Mouse (Mus musculus) thymus, postnatal 14 days (tissue): ENCODE data around the gene Jun.

ENCODE experiments used
- DNase-seq: peaks from one replicate; pipeline ENCODE4 v3.0.0; 2021

Jun gene

GRCm38 (mm10) chr4:95052025-95052899 lies at the start of gene Jun:
Gene Jun (minus strand): TSS chr4:95052222.
- peak; percentile 99 for DNase-seq

GRCm38 (mm10) chr4:95101684-95102083 lies 49.7 kb upstream of the Jun start:
- DNase-seq: no peak

- DNase-seq: no peak
These were observed 48.7 kb upstream of the Jun start for GRCm38 (mm10) chr4:95100694-95101093.

DNA sequence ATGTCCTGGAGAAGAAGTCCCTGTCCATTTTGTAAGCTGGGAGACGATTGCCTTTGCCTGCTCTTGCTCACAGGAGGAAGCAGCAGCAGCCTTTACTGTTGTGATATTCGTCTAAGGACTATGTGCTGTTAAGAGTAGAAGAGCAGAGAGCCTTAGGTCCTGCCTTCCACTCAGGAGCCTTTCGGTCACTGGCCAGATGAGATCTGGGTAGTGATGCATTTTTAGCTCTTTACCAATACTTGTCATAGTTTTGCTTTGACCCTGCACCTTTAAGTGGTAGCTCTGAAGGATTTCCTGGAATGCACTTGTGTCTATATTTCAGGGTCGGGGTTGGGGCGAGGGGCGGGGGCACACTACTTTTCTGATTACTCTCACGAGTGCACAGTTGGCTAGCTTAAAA lies 47.4 kb upstream of the Jun start:
- DNase-seq: no peak

DNA sequence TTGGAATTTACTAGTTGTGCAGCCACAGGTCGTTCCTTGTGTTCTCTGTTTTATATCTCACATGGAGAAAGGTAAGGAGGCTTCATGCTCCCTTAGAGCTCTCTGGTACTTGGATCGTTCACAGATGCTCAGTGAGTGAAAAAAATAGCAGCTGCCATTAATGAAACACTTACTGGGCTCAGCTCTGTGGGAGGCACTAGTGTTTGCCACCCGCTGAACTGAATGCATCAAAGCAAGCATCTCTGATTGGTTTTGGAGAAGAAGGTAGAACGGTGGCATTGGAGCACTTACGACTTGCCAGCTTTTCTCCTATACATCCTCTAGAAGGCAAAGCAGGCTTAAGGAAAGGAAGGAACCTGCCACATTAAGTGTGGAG lies 46.7 kb upstream of the Jun start:
- no peak for DNase-seq

DNA sequence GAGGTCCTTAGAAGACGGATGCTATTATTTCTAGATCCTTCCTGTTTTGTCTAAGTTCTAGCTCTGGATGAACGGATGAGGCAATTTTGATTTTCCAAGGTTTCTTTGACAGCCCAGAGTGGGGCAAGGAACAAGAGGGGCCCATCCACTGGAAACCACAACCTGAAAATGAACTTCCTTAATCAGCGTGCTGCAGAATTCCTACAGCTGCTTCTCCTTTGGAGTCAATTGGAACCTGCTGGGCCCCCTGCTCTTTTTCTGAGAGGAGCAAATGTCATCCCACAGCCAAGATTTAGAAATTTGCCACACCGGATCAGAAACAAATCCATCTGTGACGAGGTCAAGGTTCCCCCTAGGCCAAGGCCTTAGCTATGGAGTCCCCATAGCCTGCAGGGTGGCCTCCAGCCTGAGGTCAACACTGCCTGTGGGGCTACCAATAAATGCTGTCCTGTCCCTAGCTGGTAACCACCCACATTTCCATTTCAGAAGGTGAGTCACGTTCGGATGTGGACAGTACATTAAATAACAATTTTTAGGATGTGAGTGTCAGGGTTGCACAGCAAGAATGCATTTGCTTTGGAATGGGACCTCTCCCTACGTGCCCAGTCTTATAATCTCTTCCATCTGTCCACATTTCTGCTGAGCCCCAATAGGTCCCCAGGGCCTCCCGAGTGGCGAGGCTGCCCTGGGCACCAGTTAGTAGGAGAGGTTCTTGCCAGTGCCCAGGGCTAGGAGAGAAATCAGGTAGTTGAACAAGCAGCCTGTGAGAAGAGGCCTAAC lies 46.1 kb upstream of the Jun start:
- no peak for DNase-seq

- DNase-seq: no peak
These were observed 44.7 kb upstream of the Jun start for GRCm38 (mm10) chr4:95096731-95097130.

DNA sequence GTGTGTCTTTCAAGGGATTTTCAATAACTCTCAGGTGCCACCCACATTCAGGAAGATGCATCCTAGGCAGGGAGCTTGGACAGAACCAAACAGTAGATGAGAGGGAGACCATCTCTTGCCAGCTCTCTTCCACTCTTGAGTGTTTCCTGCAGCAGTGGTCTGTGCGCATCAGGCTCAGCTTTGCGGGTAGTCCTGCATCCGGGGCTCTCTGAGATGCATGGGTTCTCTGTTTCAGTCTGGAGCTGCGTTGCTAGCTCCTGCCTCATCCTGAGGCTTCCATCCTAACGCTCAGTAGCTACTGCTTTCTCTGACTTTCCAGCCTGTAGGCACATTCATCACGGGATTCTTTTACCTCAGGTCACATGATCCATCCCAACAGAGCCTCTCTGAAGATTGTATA lies 43.9 kb upstream of the Jun start:
- no peak for DNase-seq

GRCm38 (mm10) chr4:95095355-95095754 lies 43.3 kb upstream of the Jun start:
- no peak for DNase-seq

DNA sequence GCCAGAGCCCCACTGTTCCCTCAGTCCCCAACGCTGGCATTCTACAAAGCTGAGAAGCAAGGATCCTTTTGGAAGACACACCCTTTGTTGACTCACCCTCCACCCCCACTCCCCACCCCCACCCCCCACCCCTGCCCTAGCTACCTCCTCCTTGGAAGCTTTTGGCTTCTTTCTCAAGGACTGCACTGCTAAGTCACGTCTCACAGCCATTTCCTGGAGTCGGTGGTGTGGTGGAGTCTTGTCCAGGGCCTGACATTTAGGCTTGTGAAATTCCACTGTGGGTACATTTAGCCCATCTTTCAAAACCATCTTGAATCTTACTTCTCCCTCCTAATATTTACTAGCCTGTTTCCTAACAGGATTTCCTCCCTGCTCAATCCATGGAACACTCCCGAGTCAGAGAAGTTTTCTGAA lies 42.7 kb upstream of the Jun start:
- no peak for DNase-seq

GRCm38 (mm10) chr4:95093615-95094014 lies 41.6 kb upstream of the Jun start:
- no peak for DNase-seq

GRCm38 (mm10) chr4:95092516-95092915 lies 40.5 kb upstream of the Jun start:
- DNase-seq: no peak

- DNase-seq: no peak
These were observed 39.5 kb upstream of the Jun start for GRCm38 (mm10) chr4:95091536-95091935.

- no peak for DNase-seq
These were observed 37.9 kb upstream of the Jun start for GRCm38 (mm10) chr4:95089968-95090367.

DNA sequence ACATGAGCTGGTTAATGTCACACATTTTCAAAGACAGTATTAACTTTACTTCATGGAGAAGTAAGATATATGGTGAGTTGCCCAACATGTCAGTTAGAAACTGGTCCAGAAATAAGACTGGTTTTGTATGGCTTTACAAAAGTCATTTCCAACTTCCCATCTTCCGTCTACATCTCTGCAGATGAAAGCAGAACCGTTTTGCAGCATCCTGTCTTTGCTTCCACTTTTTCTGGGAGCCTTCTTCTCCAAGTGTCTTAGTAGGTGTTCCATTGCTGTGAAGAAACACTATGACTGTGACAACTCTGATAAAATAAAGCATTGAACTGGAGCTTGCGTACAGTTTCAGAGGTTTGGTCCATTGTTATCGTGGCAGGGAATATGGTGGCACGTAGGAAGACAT lies 37.0 kb upstream of the Jun start:
- DNase-seq: no peak

DNA sequence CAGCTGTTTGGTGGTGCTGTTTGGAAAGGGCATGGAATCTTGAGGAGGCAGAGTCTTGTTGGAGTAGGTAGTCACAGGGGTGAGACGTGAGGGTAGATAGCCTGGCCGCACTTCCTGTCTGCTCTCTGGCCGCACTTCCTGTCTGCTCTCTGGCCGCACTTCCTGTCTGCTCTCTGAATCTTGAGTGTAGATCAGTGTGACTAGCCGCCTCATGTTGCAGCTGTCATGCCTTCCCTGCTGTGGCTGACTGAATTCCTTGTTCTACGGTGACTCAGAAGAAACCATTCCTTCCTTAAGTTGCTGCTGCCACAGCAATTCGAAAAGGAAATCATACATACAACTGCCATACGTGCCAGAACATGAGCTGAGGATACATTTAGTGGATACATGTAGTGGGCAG lies 31.9 kb upstream of the Jun start:
- DNase-seq: no peak

- no peak for DNase-seq
These were observed 31.2 kb upstream of the Jun start for GRCm38 (mm10) chr4:95083191-95083729.

DNA sequence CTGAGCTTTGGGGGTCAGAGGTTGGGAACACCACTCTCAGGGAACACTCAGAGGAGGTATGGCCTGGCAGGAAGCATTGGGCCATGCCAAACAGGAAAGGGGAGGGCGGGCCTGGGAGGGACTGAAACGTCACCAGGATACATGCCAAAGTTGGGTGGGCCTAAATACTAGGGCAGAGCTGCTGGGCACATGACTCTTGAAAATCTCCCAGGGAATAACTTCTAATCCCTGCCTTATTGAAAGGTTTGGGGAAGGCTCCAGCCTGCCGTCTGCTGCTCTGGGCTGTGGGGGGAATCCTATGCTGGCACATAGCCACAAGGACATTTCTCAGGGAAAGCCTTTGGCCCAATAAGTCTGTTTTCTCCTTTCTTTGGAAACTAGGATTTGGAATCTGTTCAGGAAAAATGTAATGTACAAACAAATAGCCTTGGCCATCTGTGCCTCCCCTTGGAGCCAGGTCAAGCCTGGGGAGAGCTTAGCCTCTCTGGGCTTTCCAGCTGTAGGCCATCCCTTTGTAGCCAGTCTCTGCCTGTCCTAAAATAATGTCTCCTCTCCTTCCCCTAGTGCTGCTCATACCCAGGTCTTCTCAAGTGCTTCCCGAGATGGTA lies 30.6 kb upstream of the Jun start:
- no peak for DNase-seq

DNA sequence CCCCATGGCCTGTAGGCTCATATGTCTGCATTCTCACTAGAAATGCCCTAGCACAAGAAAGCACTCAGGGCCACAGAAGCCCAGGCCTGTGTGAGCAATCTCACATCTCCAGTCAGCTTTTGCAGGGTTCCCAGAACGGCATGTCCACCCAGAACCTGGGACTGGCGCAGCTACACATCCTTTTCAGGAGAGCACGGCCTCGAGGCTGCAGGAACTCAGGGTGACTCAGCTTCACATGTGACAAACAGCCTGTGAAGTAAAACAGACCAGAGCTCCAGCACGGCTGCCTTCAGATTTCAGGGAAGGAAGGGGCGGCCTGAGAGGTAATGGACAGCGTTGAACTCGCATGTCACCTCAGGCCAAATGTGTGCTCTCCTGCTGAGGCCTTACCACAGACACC lies 29.6 kb upstream of the Jun start:
- no peak for DNase-seq

- no peak for DNase-seq
These were observed 26.6 kb upstream of the Jun start for GRCm38 (mm10) chr4:95078625-95079024.

DNA sequence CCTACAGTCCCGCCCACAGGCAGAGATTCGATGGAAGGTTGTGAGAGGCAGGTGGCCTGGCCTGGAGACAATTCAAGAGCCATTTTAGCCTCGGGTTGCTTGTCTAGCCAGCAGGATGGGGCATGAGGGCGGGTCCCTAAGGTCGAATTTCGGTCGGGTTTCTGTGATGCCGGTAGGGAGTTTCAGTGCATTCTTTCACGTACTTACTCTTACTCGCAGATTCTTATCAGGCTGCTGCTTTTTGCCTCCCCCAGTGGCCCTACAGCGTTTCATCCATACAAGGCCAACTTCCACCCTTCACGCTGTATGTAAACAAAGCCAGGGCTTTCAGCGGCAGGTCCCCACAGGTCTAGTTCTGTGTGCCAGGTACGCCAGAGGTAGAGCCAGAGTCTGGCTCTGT lies 24.3 kb upstream of the Jun start:
- no peak for DNase-seq

DNA sequence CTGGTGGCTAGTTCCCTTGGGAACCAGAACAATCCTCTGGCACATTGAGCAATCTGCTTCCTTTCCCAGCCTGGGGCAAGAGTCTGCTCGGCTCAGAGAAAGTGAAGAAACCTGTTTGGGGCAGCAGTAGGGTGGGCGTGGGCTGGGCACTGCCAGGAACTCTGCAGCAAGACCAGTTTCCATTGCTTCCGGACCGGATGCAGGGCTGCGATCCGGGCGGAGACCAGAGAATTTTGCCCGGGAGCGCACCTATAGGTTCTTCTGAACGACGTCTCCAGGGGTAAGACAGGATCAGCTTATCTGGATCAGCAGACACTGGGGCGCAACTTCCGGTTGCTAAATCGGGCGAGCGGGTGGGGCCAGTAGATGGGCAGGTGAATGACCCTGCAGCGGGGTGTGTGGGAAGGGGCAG lies 23.6 kb upstream of the Jun start:
- no peak for DNase-seq

DNA sequence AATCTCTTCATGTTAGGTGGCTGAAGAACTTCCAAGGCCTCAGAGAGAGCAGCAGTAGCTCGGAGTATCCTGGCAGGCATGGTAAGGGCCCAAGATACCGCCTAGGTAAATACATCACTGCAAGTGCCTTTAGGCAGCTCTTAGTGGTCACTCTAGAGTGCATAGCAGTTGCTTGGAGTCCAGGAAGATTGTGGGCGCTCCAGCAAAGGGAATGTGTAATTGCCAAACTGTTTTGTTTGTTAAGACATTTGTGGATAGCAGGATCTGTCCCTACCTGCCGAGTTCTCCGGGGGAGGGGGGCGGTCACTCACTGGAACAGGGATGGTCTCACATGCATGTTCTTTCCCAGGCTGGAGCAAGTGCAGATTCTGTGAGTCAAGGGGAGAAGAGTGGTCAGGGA lies 22.3 kb upstream of the Jun start:
- no peak for DNase-seq
